Mouse (Mus musculus) embryo, embryonic 11 days (tissue): Measurements from ENCODE around the gene Pla2g12a.

Experiments used
- DNase-seq: peaks from one replicate; pipeline ENCODE4 v3.0.0-alpha.2; 2015

The Pla2g12a gene

GRCm38 (mm10) chr3:129901271-129901809, 22.9 kb downstream of the Pla2g12a start, which contains the start of gene Casp6:
TSS of gene Casp6 (plus strand) at chr3:129901425.
- DNase-seq: peak; percentile 89

GRCm38 (mm10) chr3:129903369-129903768, 25.0 kb downstream of the Pla2g12a start:
- no peak for DNase-seq

- DNase-seq: no peak
Observed at GRCm38 (mm10) chr3:129903866-129904265, 25.5 kb downstream of the Pla2g12a start.

- DNase-seq: no peak
Observed at GRCm38 (mm10) chr3:129904381-129905132, 26.2 kb downstream of the Pla2g12a start.

GRCm38 (mm10) chr3:129912025-129912424, 33.6 kb downstream of the Pla2g12a start:
- DNase-seq: no peak

GRCm38 (mm10) chr3:129913241-129913640, 34.8 kb downstream of the Pla2g12a start:
- no peak for DNase-seq

- no peak for DNase-seq
Observed at GRCm38 (mm10) chr3:129917424-129917823, 39.0 kb downstream of the Pla2g12a start.

GRCm38 (mm10) chr3:129918434-129918833, 40.0 kb downstream of the Pla2g12a start:
- peak; percentile 74 for DNase-seq

- no peak for DNase-seq
Observed at GRCm38 (mm10) chr3:129923581-129923980, 45.2 kb downstream of the Pla2g12a start.

- DNase-seq: no peak
Observed at GRCm38 (mm10) chr3:129925861-129926260, 47.5 kb downstream of the Pla2g12a start.

GRCm38 (mm10) chr3:129930213-129930778, 51.9 kb downstream of the Pla2g12a start:
- DNase-seq: no peak

GRCm38 (mm10) chr3:129932443-129932842, 54.0 kb downstream of the Pla2g12a start:
- DNase-seq: no peak

GRCm38 (mm10) chr3:129936561-129936960, 58.2 kb downstream of the Pla2g12a start:
- no peak for DNase-seq

GRCm38 (mm10) chr3:129937848-129938247, 59.4 kb downstream of the Pla2g12a start:
- no peak for DNase-seq

GRCm38 (mm10) chr3:129939058-129939457, 60.7 kb downstream of the Pla2g12a start:
- no peak for DNase-seq

GRCm38 (mm10) chr3:129940780-129941179, 62.4 kb downstream of the Pla2g12a start:
- DNase-seq: no peak

GRCm38 (mm10) chr3:129941291-129941690, 62.9 kb downstream of the Pla2g12a start:
- DNase-seq: no peak

GRCm38 (mm10) chr3:129943813-129944212, 65.4 kb downstream of the Pla2g12a start:
- DNase-seq: no peak
